Mouse (Mus musculus) gonadal fat pad, adult 2 months (tissue): Measurements from ENCODE around the gene Gm15023. TPM values are rescaled to one million over a fixed set of nuclear protein-coding genes. Genes with fewer than 3 reads are reported as not detected.
"Not testable (repeated sequence)": the region's sequence is repeated elsewhere in the genome, so short reads cannot be mapped to it uniquely, and the experiment has no call there.

ENCODE experiments used
- DNase-seq: peaks from one replicate; pipeline ENCODE4 v3.0.0-alpha.2; 2012; ENCODE audit warnings: low read depth
- polyA plus RNA-seq: library from polyadenylated mRNA; depleted of rRNA; stranded (reverse); fragments of >200 nt; gene quantifications from 2 replicates; pipeline ENCODE4 v1.2.3, GENCODE M21; 2012; rRNA removed

Gene Gm15023
- polyA plus RNA-seq, result not detected in 2 replicates

DNA sequence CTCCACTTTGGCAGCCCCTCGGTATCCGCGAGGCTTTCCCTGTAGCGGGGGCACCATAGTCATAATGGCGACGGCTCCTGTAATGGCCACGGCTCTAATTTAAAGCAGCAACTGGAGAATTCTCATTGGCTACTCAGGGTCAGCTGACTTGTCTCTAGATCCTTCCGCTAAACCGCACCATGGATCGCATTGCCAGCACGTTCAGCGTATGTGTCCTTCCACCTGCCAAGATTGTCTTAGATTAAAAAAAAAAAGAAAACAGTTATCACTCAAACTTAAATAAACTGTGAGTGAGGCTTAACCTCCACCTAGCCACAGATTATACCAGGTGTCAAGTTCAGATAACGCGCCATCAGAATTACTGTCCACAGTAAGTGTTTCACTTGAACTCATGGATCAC, at the start of gene Gm15023:
Gene Gm15023, minus strand, starts transcription at position 101 of the 400 bp plus-strand sequence.
- not testable (repeated sequence) for DNase-seq

DNA sequence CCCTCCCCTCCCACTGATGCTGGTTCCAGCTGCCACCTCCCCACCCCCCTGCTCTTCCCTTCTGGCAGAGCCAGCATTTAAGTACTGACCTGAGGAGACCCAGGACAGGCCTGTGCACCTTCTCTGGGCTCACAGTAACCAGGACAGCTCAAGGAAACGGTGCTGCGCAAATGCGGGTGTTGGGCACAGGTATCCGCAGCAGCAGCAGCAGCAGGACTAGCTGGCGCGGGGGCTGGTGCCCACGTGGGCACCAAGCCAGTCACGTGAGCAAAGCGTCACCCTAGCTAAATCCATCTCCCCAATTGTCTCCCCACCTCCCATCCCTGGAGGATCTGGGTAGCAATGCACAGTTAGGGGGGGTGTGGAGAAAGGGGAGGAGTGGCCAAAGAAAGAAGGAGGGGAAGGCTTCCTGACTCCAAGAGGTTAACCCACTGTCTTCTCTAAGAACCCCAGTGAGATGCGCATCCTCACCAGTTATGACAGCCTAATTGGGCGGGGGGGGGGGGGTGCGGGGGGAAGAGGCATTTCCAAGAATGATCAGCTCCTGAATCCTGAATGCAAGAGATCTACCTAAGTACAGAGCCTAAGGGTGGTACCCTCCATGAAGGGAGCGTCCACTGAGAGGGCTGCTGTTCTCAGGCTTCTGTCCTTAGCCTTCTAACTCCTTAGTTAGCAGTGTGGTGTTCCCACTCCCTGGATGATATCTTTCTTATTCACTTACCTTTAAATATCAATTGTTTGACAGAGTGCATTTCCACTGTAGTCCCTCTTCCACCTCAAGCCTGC, 33.2 kb upstream of the Gm15023 start, which contains the start of gene Tceal6:
Gene Tceal6, minus strand, starts transcription at position 252 of the 786 bp plus-strand sequence.
- DNase-seq, result no peak

DNA sequence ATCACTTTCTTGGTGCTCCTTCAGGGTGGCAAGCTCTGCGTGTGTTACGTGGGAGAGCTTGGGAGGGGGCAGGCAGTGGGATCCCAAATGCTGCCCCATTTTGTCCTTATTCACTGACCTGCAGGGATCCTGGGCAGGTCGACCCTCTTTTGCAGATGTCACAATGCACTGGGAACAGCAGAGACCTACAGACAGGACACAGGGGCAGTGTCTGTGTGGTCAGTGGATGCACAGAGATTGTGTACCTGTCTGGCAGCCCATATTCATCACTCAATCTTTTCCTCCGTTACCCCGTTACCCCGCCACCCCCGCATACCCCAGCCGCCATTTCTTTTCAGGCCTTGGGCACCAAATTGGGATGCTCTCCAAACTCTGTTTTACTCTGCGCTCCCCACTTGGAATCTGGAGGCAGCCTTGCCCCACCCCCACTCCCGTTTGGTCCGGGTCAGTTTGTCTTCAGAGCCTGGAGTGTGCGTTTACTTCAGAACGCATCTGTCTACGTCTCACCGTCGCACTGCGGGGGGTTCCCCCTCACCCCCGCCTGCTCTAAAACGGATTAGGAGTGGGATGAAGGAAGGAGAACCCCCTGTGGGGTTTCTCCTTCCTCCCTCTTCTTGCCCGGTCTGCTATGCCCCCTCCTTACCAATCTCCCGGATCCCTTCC, 32.5 kb upstream of the Gm15023 start:
- not testable (repeated sequence) for DNase-seq

DNA sequence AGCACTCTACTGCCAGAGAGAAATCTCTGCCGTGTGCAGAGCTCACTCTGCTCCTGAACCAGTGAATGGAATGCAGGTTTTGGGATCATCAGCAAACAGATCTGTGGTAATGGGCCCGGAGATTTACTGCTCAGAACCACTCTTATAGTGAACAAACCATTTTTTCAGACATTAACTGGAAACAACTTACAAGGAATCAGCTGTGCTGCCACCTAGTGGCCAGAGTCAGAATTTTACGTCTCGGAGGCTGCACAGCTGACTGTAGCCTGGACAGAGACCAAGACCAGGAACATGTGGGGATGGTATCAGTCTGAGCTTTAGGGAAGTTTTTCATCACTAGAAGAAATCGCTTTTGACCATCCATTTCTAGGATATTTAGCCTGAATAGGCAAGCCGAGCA, 12.5 kb upstream of the Gm15023 start:
- DNase-seq, result not testable (repeated sequence)

- not testable (repeated sequence) for DNase-seq
Measured at GRCm38 (mm10) chrX:135188661-135189060, 11.2 kb upstream of the Gm15023 start.

Other genes starting within 250 kb of the Gm15023 start
- 0.15 TPM in 1 of 2 replicates, not detected in the other for gene Nxf2, start 212.9 kb downstream of the Gm15023 start, polyA plus RNA-seq
- 0.53 and 1.6 TPM in 2 replicates for gene Zmat1, start 168.4 kb downstream of the Gm15023 start, polyA plus RNA-seq
- 0.12 and 0.19 TPM in 2 replicates for gene Tceal6, start 33.1 kb upstream of the Gm15023 start, polyA plus RNA-seq
- gene Pramel3, start 124.7 kb upstream of the Gm15023 start, polyA plus RNA-seq, result not detected in 2 replicates
- not detected in 2 replicates for gene Gm5128, start 195.7 kb upstream of the Gm15023 start, polyA plus RNA-seq